Mouse (Mus musculus) olfactory bulb, adult 2 months (tissue): ENCODE measurements at regions not wholly inside any gene's neighbourhood (a gene's known extent, or its start where the extent isn't known, plus 50 kb on each side); places are given as distances from the start of the nearest gene placed in this dataset.

Experiments
- CTCF ChIP-seq: fragments of 200-500 bp; IDR thresholded peaks from 2 replicates; pipeline ENCODE4 v1.5.1; 2012; ENCODE audit warnings: low read depth, mild to moderate bottlenecking, low read length, moderate library complexity; ENCODE audit not compliant: insufficient read depth
- POLR2A ChIP-seq: fragments of 200-500 bp; IDR thresholded peaks from 2 replicates; pipeline ENCODE4 v1.6.1; 2012; ENCODE audit warnings: mild to moderate bottlenecking, low read depth, low read length, moderate library complexity; ENCODE audit not compliant: insufficient read depth

DNA sequence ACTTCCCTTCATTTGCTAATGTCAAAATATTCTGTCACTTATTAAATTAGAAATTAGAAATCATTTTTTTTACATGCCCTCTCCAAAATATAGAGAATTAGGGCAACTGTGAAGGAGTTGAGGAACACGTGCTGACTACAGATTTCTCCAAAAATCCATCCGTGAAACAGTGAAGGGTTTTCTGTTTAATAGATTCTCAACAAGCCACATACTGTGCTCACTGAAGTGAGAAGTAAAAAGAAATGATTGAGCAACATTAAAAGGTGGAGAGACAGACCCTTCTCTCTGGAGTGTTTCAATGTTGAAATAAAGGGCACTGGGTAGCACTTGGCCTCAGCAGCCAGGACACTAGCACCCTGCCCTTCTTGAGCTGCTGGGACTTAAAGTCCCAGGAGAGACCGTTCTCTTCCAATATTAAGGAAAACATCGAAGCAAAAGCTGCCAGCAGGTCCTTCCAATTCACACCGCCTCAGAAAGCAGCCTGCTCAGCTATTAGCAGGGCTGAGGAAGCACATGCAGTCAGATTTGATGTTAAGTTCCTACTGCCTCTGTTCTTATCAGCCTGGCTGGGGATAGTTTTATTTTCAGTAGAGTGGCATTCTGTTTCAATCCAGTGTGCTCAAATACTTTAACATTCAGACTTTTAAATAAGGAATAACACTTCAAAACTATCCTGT is 236.8 kb upstream of the Fbxo33 start:
- no peak for TF ChIP-seq CTCF
- TF ChIP-seq POLR2A = no peak
